Mouse (Mus musculus): ENCODE measurements around the gene Armc12.

The Armc12 gene

GRCm38 (mm10) chr17:28513337-28513736 lies 17.3 kb upstream of the Armc12 start:
- no peak for DNase-seq (ENCODE audit: low spot score in 2 of 2)

- no peak for DNase-seq (ENCODE audit: low spot score in 2 of 2)
Measured at GRCm38 (mm10) chr17:28513844-28514243, 16.8 kb upstream of the Armc12 start.

GRCm38 (mm10) chr17:28514555-28514954 lies 16.1 kb upstream of the Armc12 start:
- no peak for DNase-seq (ENCODE audit: low spot score in 2 of 2)

GRCm38 (mm10) chr17:28515431-28516341 lies 14.9 kb upstream of the Armc12 start:
- no peak for DNase-seq (ENCODE audit: low spot score in 2 of 2)

- DNase-seq (ENCODE audit: low spot score in 2 of 2), result no peak
Measured at GRCm38 (mm10) chr17:28516881-28517280, 13.7 kb upstream of the Armc12 start.

- DNase-seq (ENCODE audit: low spot score in 2 of 2), result peak in 1 of 2 experiments; percentile 52
Measured at GRCm38 (mm10) chr17:28517441-28517955, 13.1 kb upstream of the Armc12 start, which contains the start of gene Fkbp5. Gene Fkbp5 (minus strand): TSS chr17:28517527.

GRCm38 (mm10) chr17:28517956-28518614 lies 12.5 kb upstream of the Armc12 start:
- peak; percentile 77 to 93 for DNase-seq (ENCODE audit: low spot score in 2 of 2)

- no peak for DNase-seq (ENCODE audit: low spot score in 2 of 2)
Measured at GRCm38 (mm10) chr17:28518615-28519071, 12.0 kb upstream of the Armc12 start.

GRCm38 (mm10) chr17:28519827-28520226 lies 10.8 kb upstream of the Armc12 start:
- DNase-seq (ENCODE audit: low spot score in 2 of 2), result peak in 1 of 2 experiments; percentile 12

- no peak for DNase-seq (ENCODE audit: low spot score in 2 of 2)
Measured at GRCm38 (mm10) chr17:28520561-28520960, 10.0 kb upstream of the Armc12 start.

GRCm38 (mm10) chr17:28521071-28521726 lies 9.4 kb upstream of the Armc12 start:
- no peak for DNase-seq (ENCODE audit: low spot score in 2 of 2)

- no peak for DNase-seq (ENCODE audit: low spot score in 2 of 2)
Measured at GRCm38 (mm10) chr17:28521920-28522319, 8.7 kb upstream of the Armc12 start.

GRCm38 (mm10) chr17:28522623-28523354 lies 7.8 kb upstream of the Armc12 start:
- DNase-seq (ENCODE audit: low spot score in 2 of 2), result peak; percentile 93

GRCm38 (mm10) chr17:28523355-28524008 lies 7.1 kb upstream of the Armc12 start:
- no peak for DNase-seq (ENCODE audit: low spot score in 2 of 2)

GRCm38 (mm10) chr17:28524009-28524695 lies 6.5 kb upstream of the Armc12 start:
- DNase-seq (ENCODE audit: low spot score in 2 of 2), result no peak

- DNase-seq (ENCODE audit: low spot score in 2 of 2), result no peak
Measured at GRCm38 (mm10) chr17:28524831-28525430, 5.7 kb upstream of the Armc12 start.

GRCm38 (mm10) chr17:28527184-28528042 lies 3.2 kb upstream of the Armc12 start:
- DNase-seq (ENCODE audit: low spot score in 2 of 2), result no peak

GRCm38 (mm10) chr17:28528043-28528351 lies 2.6 kb upstream of the Armc12 start:
- peak; percentile 88 for DNase-seq (ENCODE audit: low spot score in 2 of 2)

GRCm38 (mm10) chr17:28529116-28529515 lies 1.5 kb upstream of the Armc12 start:
- no peak for DNase-seq (ENCODE audit: low spot score in 2 of 2)
